Mouse (Mus musculus) retina, embryonic 14.5 days (tissue): Measurements from ENCODE around the gene Acss3.

Source experiments
- DNase-seq: peaks from one replicate; pipeline ENCODE4 v3.0.0-alpha.2; 2015; ENCODE audit warnings: low spot score

The Acss3 gene

GRCm38 (mm10) chr10:107123529-107124335 lies at the start of gene Acss3:
Gene Acss3, minus strand, starts transcription at chr10:107123668.
- peak; percentile 82 for DNase-seq

GRCm38 (mm10) chr10:107172003-107172689 lies 48.7 kb upstream of the Acss3 start:
- no peak for DNase-seq

- DNase-seq: no peak
Measured at GRCm38 (mm10) chr10:107166486-107166885, 43.0 kb upstream of the Acss3 start.

GRCm38 (mm10) chr10:107148759-107149158 lies 25.3 kb upstream of the Acss3 start:
- no peak for DNase-seq

- DNase-seq: no peak
Measured at GRCm38 (mm10) chr10:107144016-107144415, 20.5 kb upstream of the Acss3 start.

GRCm38 (mm10) chr10:107142910-107143309 lies 19.4 kb upstream of the Acss3 start:
- no peak for DNase-seq

- no peak for DNase-seq
Measured at GRCm38 (mm10) chr10:107122744-107123528, 532 bp downstream of the Acss3 start.

- no peak for DNase-seq
Measured at GRCm38 (mm10) chr10:107121301-107121700, 2.2 kb downstream of the Acss3 start.

GRCm38 (mm10) chr10:107119135-107119534 lies 4.3 kb downstream of the Acss3 start:
- no peak for DNase-seq

- no peak for DNase-seq
Measured at GRCm38 (mm10) chr10:107116709-107117267, 6.7 kb downstream of the Acss3 start.

GRCm38 (mm10) chr10:107115930-107116642 lies 7.4 kb downstream of the Acss3 start:
- peak; percentile 12 for DNase-seq

GRCm38 (mm10) chr10:107115121-107115520 lies 8.3 kb downstream of the Acss3 start:
- no peak for DNase-seq

GRCm38 (mm10) chr10:107094452-107094851 lies 29.0 kb downstream of the Acss3 start:
- no peak for DNase-seq

GRCm38 (mm10) chr10:107053846-107054624 lies 69.4 kb downstream of the Acss3 start:
- DNase-seq: no peak

GRCm38 (mm10) chr10:107050489-107050888 lies 73.0 kb downstream of the Acss3 start:
- no peak for DNase-seq

- DNase-seq: no peak
Measured at GRCm38 (mm10) chr10:107042656-107043055, 80.8 kb downstream of the Acss3 start.

GRCm38 (mm10) chr10:107040837-107041236 lies 82.6 kb downstream of the Acss3 start:
- DNase-seq: no peak

GRCm38 (mm10) chr10:107040378-107040777 lies 83.1 kb downstream of the Acss3 start:
- DNase-seq: no peak

- DNase-seq: no peak
Measured at GRCm38 (mm10) chr10:107039211-107039610, 84.3 kb downstream of the Acss3 start.

- DNase-seq: no peak
Measured at GRCm38 (mm10) chr10:107024254-107024653, 99.2 kb downstream of the Acss3 start.

GRCm38 (mm10) chr10:107021118-107021517 lies 102.3 kb downstream of the Acss3 start:
- no peak for DNase-seq
